ENCODE assay signal across 16 mouse cellular contexts in the genomic region with DNA sequence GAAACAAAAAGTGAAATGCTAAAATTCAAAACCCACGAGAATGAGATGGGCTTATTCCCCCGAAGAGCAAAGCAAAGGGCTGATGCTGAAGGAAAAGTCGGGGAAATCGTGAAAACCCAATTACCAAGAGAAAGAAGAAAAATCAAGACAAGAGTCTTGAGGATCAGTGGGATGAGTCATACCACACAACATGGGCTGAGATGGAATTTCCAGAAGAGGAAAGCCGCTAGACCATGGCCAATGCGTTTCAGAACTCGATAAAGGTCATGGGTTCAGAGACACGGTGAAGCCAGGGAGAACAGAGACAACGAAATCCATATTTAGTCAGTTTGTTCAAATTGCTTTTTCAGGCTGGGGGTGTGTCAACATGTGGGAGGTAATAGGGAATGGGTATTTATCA.
A peak's percentile ranks its signal among the peaks of the same experiment; 100 is the strongest.
DNase-seq lines count a peak whose midpoint lies in the region; TF ChIP-seq lines count a peak whose summit lies in the region.
"Had no signal": no experiment of that assay in that cellular context is flagged by ENCODE, and none has a peak within 500 bp of the region (broad histone marks: within the 10 kb centered on the region; RNA-seq: fewer than 3 reads in every experiment).

No protein-coding gene starts in this region.

- peak overlapping the region; percentile 47 for H3K4me2 ChIP-seq in CH12.LX (ENCODE audit: insufficient read depth, low read depth, poor library complexity, severe bottlenecking)

- in situ Hi-C loops in CH12.LX (cut with MboI; ENCODE audit: low pct_ligation_motif_present, low pct_unique_long_range_greater_than_20kb, low sequenced_read_pairs): no loop called here

- H3K4me1 ChIP-seq in CH12.LX (ENCODE audit: control insufficient read depth in 1 of 2, insufficient read depth in 2 of 2): peaks cover 5 to 13% of the 10 kb centered on the region in 2 experiments

- no peak for TF ChIP-seq RAD21 in CH12.LX (IDR thresholded peaks at IDR 0.05; ENCODE audit: low read depth, low read length)

- TF ChIP-seq POLR2A in CH12.LX (IDR thresholded peaks at IDR 0.05; ENCODE audit: low read depth, low read length): no peak

- peak; percentile 52; the same call in 1 of the 2 replicates for TF ChIP-seq EP300 in CH12.LX (IDR thresholded peaks at IDR 0.05; ENCODE audit: low read length)

- DNase-seq in layer of hippocampus, adult 2 months (ENCODE audit: low spot score in 2 of 2): no peak
- DNase-seq in layer of hippocampus, adult 9-10 months (ENCODE audit: low spot score): no peak
- DNase-seq in CH12.LX (ENCODE audit: extremely low read depth): peak; percentile 19
- no peak for DNase-seq in thymus, postnatal 10 days (ENCODE audit: low spot score in 2 of 2)
- DNase-seq: adrenal gland, adult 2 months; adrenal gland, adult 8-10 months; adrenal gland, postnatal 10 days; adrenal gland, postnatal 14 days; adrenal gland, postnatal 25 days; adrenal gland, postnatal 36 days; B cell, adult 2 months; cerebellum, adult 11 months; cerebellum, adult 11-12 months; cerebellum, adult 18-20 months had no signal

- TF ChIP-seq CTCF in layer of hippocampus, adult 2 months (conservative IDR thresholded peaks at IDR 0.05): no peak
- TF ChIP-seq CTCF in CH12.LX (conservative IDR thresholded peaks at IDR 0.05 in 1 of 2, IDR thresholded peaks at IDR 0.05 in 1 of 2; ENCODE audit: low read depth in 2 of 2, low read length in 2 of 2): no peak

- H3K79me2 ChIP-seq in CH12.LX (replicated peaks; ENCODE audit: control insufficient read depth, extremely low read depth, insufficient read depth, poor library complexity, severe bottlenecking): no peaks in the 10 kb centered on the region

- no peaks in the 10 kb centered on the region for H3K27me3 ChIP-seq in CH12.LX (replicated peaks)
- H3K27me3 ChIP-seq: Patski had no signal

- no peaks in the 10 kb centered on the region for H3K9me3 ChIP-seq in CH12.LX (replicated peaks; ENCODE audit: low read length)
- H3K9me3 ChIP-seq: G1E had no signal

- no peak overlapping the region for H3K4me3 ChIP-seq in layer of hippocampus, adult 2 months
- no peak overlapping the region for H3K4me3 ChIP-seq in CH12.LX (replicated peaks in 1 of 3; ENCODE audit: low read depth in 2 of 3, low read length in 2 of 3, poor library complexity in 1 of 3)

- no peaks in the 10 kb centered on the region for H3K36me3 ChIP-seq in CH12.LX (replicated peaks in 1 of 2; ENCODE audit: control insufficient read depth in 1 of 2, insufficient read depth in 1 of 2, low read length in 1 of 2)
- H3K36me3 ChIP-seq: G1E had no signal

- dilution Hi-C loops in CH12.LX (cut with MboI; ENCODE audit: extremely low pct_ligation_motif_present, extremely low pct_unique_long_range_greater_than_20kb, low sequenced_read_pairs): no loop called here

- no peak overlapping the region for H3K9ac ChIP-seq in CH12.LX (ENCODE audit: insufficient read depth, low read depth)

- peak overlapping the region; percentile 52; the same call in 1 of the 2 replicates for H3K27ac ChIP-seq in layer of hippocampus, adult 2 months
- H3K27ac ChIP-seq in CH12.LX (ENCODE audit: insufficient read depth, low read depth): no peak overlapping the region

TF ChIP-seq in CH12.LX, 34 proteins besides CTCF, POLR2A, EP300 and RAD21:
- TF ChIP-seq JUND (conservative IDR thresholded peaks at IDR 0.05; ENCODE audit: low read depth, low read length) (0 out of 2 replicates have a peak, but pooled peaks have one; percentile 56), ETS1 (conservative IDR thresholded peaks at IDR 0.05; ENCODE audit: low read depth, low read length) (no peak), IRF4 (IDR thresholded peaks at IDR 0.05; ENCODE audit: low read depth, low read length) (peak; percentile 58; the same call in 1 of the 2 replicates)
